Mouse (Mus musculus) MEL (cell line): Measurements from ENCODE around the gene Cby1.

Experiments used
- CHD1 ChIP-seq: IDR thresholded peaks from 2 replicates; pipeline ENCODE4 v1.6.1; 2012; ENCODE audit warnings: low read depth, mild to moderate bottlenecking, inconsistent platforms, low read length, improper control_type of control experiment
- HCFC1 ChIP-seq: IDR thresholded peaks from 2 replicates; pipeline ENCODE4 v1.6.1; 2012; ENCODE audit warnings: low read depth, mild to moderate bottlenecking, inconsistent platforms, low read length, improper control_type of control experiment, moderate library complexity
- JUND ChIP-seq: IDR thresholded peaks from 2 replicates; pipeline ENCODE4 v1.6.1; 2011; ENCODE audit warnings: low read depth, mild to moderate bottlenecking, improper control_type of control experiment, low read length
- MAX ChIP-seq: IDR thresholded peaks from 2 replicates; pipeline ENCODE4 v1.6.1; 2011; ENCODE audit warnings: low read length, improper control_type of control experiment
- POLR2A ChIP-seq, 2 experiments: IDR thresholded peaks; 2 replicates each; pipeline ENCODE4 v1.6.1; 2011 to 2012; ENCODE audit warnings: low read length in 2 of 2, mild to moderate bottlenecking in 2 of 2, control low read depth in 1 of 2, improper control_type of control experiment in 1 of 2, low read depth in 1 of 2, moderate library complexity in 1 of 2; ENCODE audit not compliant: control insufficient read depth in 1 of 2, insufficient read depth in 1 of 2, poor library complexity in 1 of 2
- UBTF ChIP-seq: IDR thresholded peaks from 2 replicates; pipeline ENCODE4 v1.6.1; 2012; ENCODE audit warnings: low read depth, mild to moderate bottlenecking, inconsistent platforms, low read length, improper control_type of control experiment, moderate library complexity, borderline replicate concordance; ENCODE audit not compliant: insufficient read depth
- USF2 ChIP-seq, 2 experiments: IDR thresholded peaks; 2 replicates each; pipeline ENCODE4 v1.6.1; 2011 to 2012; ENCODE audit warnings: improper control_type of control experiment in 2 of 2, low read length in 2 of 2, borderline replicate concordance in 1 of 2, inconsistent platforms in 1 of 2, low read depth in 1 of 2, mild to moderate bottlenecking in 1 of 2; ENCODE audit not compliant: insufficient read depth in 1 of 2

GRCm38 (mm10) chr15:79615501-79615900, 43.5 kb upstream of the Cby1 start:
- TF ChIP-seq UBTF (no peak), MAX (no peak), CHD1 (no peak), JUND (no peak), HCFC1 (no peak), USF2 (IDR thresholded peaks at IDR 0.05; ENCODE audit: borderline replicate concordance in 1 of 2, insufficient read depth in 1 of 2, low read depth in 1 of 2, low read length in 2 of 2) (no peak), POLR2A (IDR thresholded peaks at IDR 0.05; ENCODE audit: control insufficient read depth in 1 of 2, insufficient read depth in 1 of 2, low read depth in 1 of 2, low read length in 2 of 2, poor library complexity in 1 of 2) (no peak)
